Mouse (Mus musculus) heart, postnatal 0 days (tissue): ENCODE measurements around the gene Nxpe5. TPM values are rescaled to one million over a fixed set of nuclear protein-coding genes. Genes with fewer than 3 reads are reported as not detected.

Source experiments
- ATAC-seq: fragments of 200-750 bp; cut with Nextera tagmentation; 2 replicates; pipeline ENCODE4 v1.8.0; 2017; ENCODE audit warnings: low read depth, moderate number of reproducible peaks, moderate library complexity; ENCODE audit not compliant: insufficient read depth
- DNase-seq: peaks from one replicate; pipeline ENCODE4 v3.0.0-alpha.2; 2016; ENCODE audit warnings: low spot score
- H3K27ac ChIP-seq: fragments of 300-500 bp; sonication (generic); 2 replicates; pipeline ENCODE4 v1.5.1; 2014; ENCODE audit warnings: low read depth, mild to moderate bottlenecking
- H3K27me3 ChIP-seq: fragments of 300-500 bp; sonication (generic); 2 replicates; pipeline ENCODE4 v1.6.1; 2014; ENCODE audit warnings: low read length, mixed read lengths; ENCODE audit not compliant: control insufficient read depth, insufficient read depth
- H3K36me3 ChIP-seq: fragments of 300-500 bp; sonication (generic); replicated peaks from 2 replicates; pipeline ENCODE4 v1.6.1; 2014; ENCODE audit warnings: low read length, mixed read lengths; ENCODE audit not compliant: control insufficient read depth, insufficient read depth
- H3K4me1 ChIP-seq: fragments of 300-500 bp; sonication (generic); 2 replicates; pipeline ENCODE4 v1.6.1; 2014; ENCODE audit warnings: antibody characterized with exemption; ENCODE audit not compliant: control insufficient read depth, insufficient read depth
- H3K4me2 ChIP-seq: fragments of 300-500 bp; sonication (generic); 2 replicates; pipeline ENCODE4 v1.6.1; 2014; ENCODE audit warnings: low read depth, mild to moderate bottlenecking, low read length, moderate library complexity
- H3K4me3 ChIP-seq: fragments of 300-500 bp; sonication (generic); 2 replicates; pipeline ENCODE4 v1.5.1; 2014; ENCODE audit warnings: low read depth, low read length
- H3K9ac ChIP-seq: fragments of 300-500 bp; sonication (generic); replicated peaks from 2 replicates; pipeline ENCODE4 v1.6.1; 2014; ENCODE audit warnings: low read depth, low read length, mixed read lengths
- H3K9me3 ChIP-seq: fragments of 300-500 bp; sonication (generic); replicated peaks from 2 replicates; pipeline ENCODE4 v1.6.1; 2016; ENCODE audit warnings: low read length; ENCODE audit not compliant: control insufficient read depth
- CTCF ChIP-seq: IDR thresholded peaks from 2 replicates; pipeline ENCODE4 v1.5.1; 2016; ENCODE audit warnings: antibody characterized with exemption, control low read depth, low read depth
- EP300 ChIP-seq: IDR thresholded peaks from 2 replicates; pipeline ENCODE4 v1.6.1; 2016; ENCODE audit warnings: antibody characterized with exemption, low read depth
- WGBS: fragments of 180-500 bp; shearing (Covaris S2); extraction: QIAGEN DNeasy Blood & Tissue Kit; methylation state at CpG from one replicate; pipeline ENCODE4 v1.1.7; 2014; 5-methylcytosine and 5-hydroxymethylcytosine counted together
- polyA plus RNA-seq: library from polyadenylated mRNA; unstranded; fragments of >200 nt; fragmentation: Nextera tagmentation; extraction: Ambion mirVana; gene quantifications from 2 replicates; pipeline ENCODE4 v1.2.1, GENCODE M21; 2015
- total RNA-seq: library from RNA; depleted of rRNA; stranded (reverse); fragments of >200 nt; gene quantifications from 2 replicates; pipeline ENCODE4 v1.2.3, GENCODE M21; 2014; ENCODE audit warnings: low replicate concordance

The Nxpe5 gene
- total and polyA plus RNA-seq, 2 experiments from 2014 or later, result 0.07 to 0.76 TPM

GRCm38 (mm10) chr5:138194755-138195345 lies 30.8 kb upstream of the Nxpe5 start:
- TF ChIP-seq CTCF (no peak), EP300 (no peak)
- Histone ChIP-seq H3K4me3 (peak overlapping the region; percentile 73), H3K27ac (peak overlapping the region; percentile 85), H3K4me1 (peaks cover 6% of the 10 kb centered on the region; the same call in 1 of the 2 replicates), H3K9ac (peak overlapping the region; percentile 77), H3K27me3 (no peaks in the 10 kb centered on the region), H3K36me3 (peaks cover 2% of the 10 kb centered on the region; the same call in 1 of the 2 replicates), H3K9me3 (no peaks in the 10 kb centered on the region), H3K4me2 (peak overlapping the region; percentile 85)
- DNase-seq (peak; percentile 25), ATAC-seq (peak; percentile 47; the same call in 1 of the 2 replicates)
- under 1% methylated on average over 29 of the region's 29 CpGs for WGBS

DNA sequence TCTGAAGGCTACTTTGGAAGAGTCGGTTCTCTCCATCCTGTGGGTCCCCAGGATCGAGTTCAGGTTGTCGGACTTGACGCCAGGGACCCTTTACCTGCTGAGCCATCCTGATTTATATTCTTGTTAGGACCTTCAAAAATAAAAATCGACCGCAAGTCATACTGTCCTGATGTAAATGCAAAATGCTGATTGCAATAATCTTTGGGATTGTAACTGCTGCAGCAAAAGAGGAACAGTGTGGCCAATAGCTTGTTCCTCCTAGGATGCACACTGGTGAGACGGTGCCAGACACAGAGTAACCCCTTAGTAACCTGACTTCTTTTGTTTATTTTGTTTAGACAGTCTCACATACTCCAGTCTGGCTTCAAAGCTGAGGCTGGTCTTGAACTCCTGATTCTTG lies 30.2 kb upstream of the Nxpe5 start:
- TF ChIP-seq EP300, result no peak
- TF ChIP-seq CTCF, result no peak
- Histone ChIP-seq H3K36me3 (0 out of 2 replicates have a peak, but pooled peaks cover 2% of the 10 kb centered on the region), H3K4me1 (peaks cover 6% of the 10 kb centered on the region; the same call in 1 of the 2 replicates), H3K9ac (no peak overlapping the region), H3K4me2 (peak overlapping the region; percentile 85; the same call in 1 of the 2 replicates), H3K9me3 (no peaks in the 10 kb centered on the region), H3K4me3 (peak overlapping the region; percentile 73; the same call in 1 of the 2 replicates), H3K27me3 (no peaks in the 10 kb centered on the region), H3K27ac (no peak overlapping the region)
- 74% methylated on average over 7 of the region's 7 CpGs for WGBS
- DNase-seq (no peak), ATAC-seq (no peak)

GRCm38 (mm10) chr5:138199576-138199975 lies 26.1 kb upstream of the Nxpe5 start:
- peaks cover 4% of the 10 kb centered on the region; the same call in 1 of the 2 replicates for H3K9me3 ChIP-seq
- H3K4me2 ChIP-seq, result no peak overlapping the region
- ATAC-seq (no peak), DNase-seq (no peak)
- no peak for TF ChIP-seq EP300
- TF ChIP-seq CTCF, result peak; percentile 34
- no peaks in the 10 kb centered on the region for H3K36me3 ChIP-seq
- H3K27ac ChIP-seq, result no peak overlapping the region
- H3K4me1 ChIP-seq, result peaks cover 6% of the 10 kb centered on the region; the same call in 1 of the 2 replicates
- no peaks in the 10 kb centered on the region for H3K27me3 ChIP-seq
- no peak overlapping the region for H3K9ac ChIP-seq
- WGBS, result 11% methylated on average over 1 of the region's 1 CpGs
- no peak overlapping the region for H3K4me3 ChIP-seq

GRCm38 (mm10) chr5:138202086-138202485 lies 23.6 kb upstream of the Nxpe5 start:
- Histone ChIP-seq H3K4me1 (no peaks in the 10 kb centered on the region), H3K9ac (no peak overlapping the region), H3K4me2 (no peak overlapping the region), H3K9me3 (peaks cover 5% of the 10 kb centered on the region; the same call in 1 of the 2 replicates), H3K4me3 (no peak overlapping the region), H3K36me3 (no peaks in the 10 kb centered on the region), H3K27me3 (no peaks in the 10 kb centered on the region), H3K27ac (no peak overlapping the region)
- no peak for DNase-seq
- ATAC-seq, result no peak
- WGBS, result 85% methylated on average over 3 of the region's 3 CpGs
- TF ChIP-seq EP300 (no peak), CTCF (no peak)

- Histone ChIP-seq H3K9ac (no peak overlapping the region), H3K9me3 (peaks cover 5% of the 10 kb centered on the region; the same call in 1 of the 2 replicates), H3K4me1 (no peaks in the 10 kb centered on the region), H3K27ac (no peak overlapping the region), H3K27me3 (no peaks in the 10 kb centered on the region), H3K36me3 (no peaks in the 10 kb centered on the region), H3K4me2 (no peak overlapping the region), H3K4me3 (no peak overlapping the region)
- ATAC-seq (no peak), DNase-seq (no peak)
- WGBS, result 88% methylated on average over 1 of the region's 1 CpGs
- no peak for TF ChIP-seq CTCF
- TF ChIP-seq EP300, result no peak
Observed at GRCm38 (mm10) chr5:138207253-138207652, 18.4 kb upstream of the Nxpe5 start.
